Mouse (Mus musculus) lung, adult 2 months (tissue): ENCODE data around the gene Gphb5. TPM values are rescaled to one million over a fixed set of nuclear protein-coding genes. Genes with fewer than 3 reads are reported as not detected.
"Not testable (repeated sequence)": the region's sequence is repeated elsewhere in the genome, so short reads cannot be mapped to it uniquely, and the experiment has no call there.

Experiments used
- DNase-seq: peaks from one replicate; pipeline ENCODE4 v3.0.0; 2022
- H3K4me1 ChIP-seq: fragments of 200-500 bp; 2 replicates; pipeline ENCODE4 v1.6.1; 2011; ENCODE audit warnings: low read length; ENCODE audit not compliant: control insufficient read depth, insufficient read depth
- H3K4me3 ChIP-seq: fragments of 200-500 bp; replicated peaks from 2 replicates; pipeline ENCODE3; 2011; ENCODE audit warnings: low read depth, mild to moderate bottlenecking, control low read depth, low read length; ENCODE audit errors: extremely low read depth
- CTCF ChIP-seq: fragments of 200-500 bp; IDR thresholded peaks from 2 replicates; pipeline ENCODE4 v1.5.1; 2011; ENCODE audit warnings: mild to moderate bottlenecking, low read length, control low read depth; ENCODE audit not compliant: insufficient read depth
- POLR2A ChIP-seq: fragments of 200-500 bp; IDR thresholded peaks from 2 replicates; pipeline ENCODE4 v1.6.1; 2011; ENCODE audit warnings: low read depth, mild to moderate bottlenecking, control low read depth, low read length, borderline replicate concordance; ENCODE audit errors: extremely low read depth
- WGBS: fragments of 180-500 bp; shearing (Covaris S2); methylation state at CpG from one replicate; pipeline ENCODE4 v1.1.7; 2018; 5-methylcytosine and 5-hydroxymethylcytosine counted together
- polyA plus RNA-seq: library from polyadenylated mRNA; depleted of rRNA; stranded (reverse); fragments of >200 nt; gene quantifications from 2 replicates; pipeline ENCODE4 v1.2.3, GENCODE M21; 2012

Gphb5 gene
- polyA plus RNA-seq, 1 experiment = not detected

GRCm38 (mm10) chr12:75448921-75449320 lies 32.3 kb upstream of the Gphb5 start:
- H3K4me1 ChIP-seq = peaks cover 10% of the 10 kb centered on the region; the same call in 1 of the 2 replicates
- no peak for TF ChIP-seq POLR2A
- TF ChIP-seq CTCF = no peak
- H3K4me3 ChIP-seq = no peak overlapping the region
- DNase-seq = peak; percentile 44
- 22% methylated on average over 5 of the region's 5 CpGs for WGBS

- DNase-seq = no peak
- Histone ChIP-seq H3K4me1 (peaks cover 10% of the 10 kb centered on the region; the same call in 1 of the 2 replicates), H3K4me3 (no peak overlapping the region)
- WGBS = 57% methylated on average over 7 of the region's 7 CpGs
- TF ChIP-seq POLR2A (no peak), CTCF (no peak)
Measured at GRCm38 (mm10) chr12:75446245-75446644, 29.7 kb upstream of the Gphb5 start.

GRCm38 (mm10) chr12:75432400-75432799 lies 15.8 kb upstream of the Gphb5 start:
- not testable (repeated sequence) for H3K4me1 ChIP-seq, H3K4me3 ChIP-seq, DNase-seq
- 77% methylated on average over 6 of the region's 6 CpGs for WGBS

- H3K4me3 ChIP-seq = no peak overlapping the region
- DNase-seq = no peak
- WGBS = 88% methylated on average over 1 of the region's 1 CpGs
- TF ChIP-seq CTCF = no peak
- no peak for TF ChIP-seq POLR2A
- no peaks in the 10 kb centered on the region for H3K4me1 ChIP-seq
Measured at GRCm38 (mm10) chr12:75429685-75430396, 13.3 kb upstream of the Gphb5 start.

- no peaks in the 10 kb centered on the region; the same call in 1 of the 2 replicates for H3K4me1 ChIP-seq
- DNase-seq = no peak
- WGBS = 90% methylated on average over 6 of the region's 6 CpGs
- TF ChIP-seq CTCF (no peak), POLR2A (no peak)
- H3K4me3 ChIP-seq = no peak overlapping the region
Measured at GRCm38 (mm10) chr12:75428719-75429118, 12.1 kb upstream of the Gphb5 start.

- TF ChIP-seq POLR2A = no peak
- 71% methylated on average over 7 of the region's 7 CpGs for WGBS
- no peaks in the 10 kb centered on the region; the same call in 1 of the 2 replicates for H3K4me1 ChIP-seq
- DNase-seq = no peak
- H3K4me3 ChIP-seq = no peak overlapping the region
Measured at GRCm38 (mm10) chr12:75425882-75426281, 9.3 kb upstream of the Gphb5 start.

GRCm38 (mm10) chr12:75424817-75425216 lies 8.2 kb upstream of the Gphb5 start:
- Histone ChIP-seq H3K4me3 (no peak overlapping the region), H3K4me1 (no peaks in the 10 kb centered on the region; the same call in 1 of the 2 replicates)
- TF ChIP-seq POLR2A = no peak
- no peak for TF ChIP-seq CTCF
- DNase-seq = no peak
- WGBS = 84% methylated on average over 4 of the region's 4 CpGs

GRCm38 (mm10) chr12:75424359-75424758 lies 7.8 kb upstream of the Gphb5 start:
- 40% methylated on average over 7 of the region's 7 CpGs for WGBS
- TF ChIP-seq POLR2A = no peak
- TF ChIP-seq CTCF = no peak
- Histone ChIP-seq H3K4me1 (no peaks in the 10 kb centered on the region; the same call in 1 of the 2 replicates), H3K4me3 (no peak overlapping the region)
- no peak for DNase-seq

GRCm38 (mm10) chr12:75414991-75415390 lies 1.6 kb downstream of the Gphb5 start:
- no peak overlapping the region for H3K4me3 ChIP-seq
- TF ChIP-seq POLR2A = no peak
- TF ChIP-seq CTCF = no peak
- peaks cover 4% of the 10 kb centered on the region; the same call in 1 of the 2 replicates for H3K4me1 ChIP-seq
- 55% methylated on average over 6 of the region's 6 CpGs for WGBS
- DNase-seq = no peak

- no peak for DNase-seq
- Histone ChIP-seq H3K4me3 (peak overlapping the region; percentile 31), H3K4me1 (peaks cover 4% of the 10 kb centered on the region; the same call in 1 of the 2 replicates)
- TF ChIP-seq POLR2A (no peak), CTCF (no peak)
- 40% methylated on average over 9 of the region's 9 CpGs for WGBS
Measured at GRCm38 (mm10) chr12:75412964-75413363, 3.6 kb downstream of the Gphb5 start.
